Mouse (Mus musculus) small intestine, adult 2 months (tissue): ENCODE measurements at regions not wholly inside any gene's neighbourhood (a gene's known extent, or its start where the extent isn't known, plus 50 kb on each side); places are given as distances from the start of the nearest gene placed in this dataset.

Source experiments
- CTCF ChIP-seq: fragments of 200-500 bp; IDR thresholded peaks from 2 replicates; pipeline ENCODE4 v1.5.1; 2012; ENCODE audit warnings: low read depth, mild to moderate bottlenecking, control low read depth, inconsistent platforms, low read length, moderate library complexity, mixed read lengths; ENCODE audit not compliant: insufficient replicate concordance, insufficient read length; ENCODE audit errors: extremely low read depth
- POLR2A ChIP-seq: fragments of 200-500 bp; IDR thresholded peaks from 2 replicates; pipeline ENCODE4 v1.6.1; 2012; ENCODE audit warnings: low read depth, mild to moderate bottlenecking, control low read depth, inconsistent platforms, low read length, moderate library complexity

DNA sequence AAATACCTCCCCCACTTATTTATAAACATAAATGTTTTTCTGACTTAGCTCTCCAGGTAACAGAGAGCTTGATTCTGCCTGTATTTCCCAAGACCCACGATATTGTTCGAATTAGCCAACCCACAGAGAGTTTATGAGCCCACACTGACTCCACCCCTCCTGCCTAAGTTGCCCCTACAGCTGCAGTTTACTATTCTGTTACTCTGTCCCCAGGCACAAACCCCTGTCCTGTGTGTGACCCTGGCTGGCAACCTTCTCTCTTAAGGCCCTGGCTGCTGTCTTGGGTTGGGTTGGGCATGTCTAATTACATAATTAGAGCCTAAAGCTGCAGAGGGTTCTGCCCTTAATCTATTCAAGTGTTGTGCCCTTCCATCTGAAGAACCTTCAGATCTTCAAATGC lies 116.4 kb upstream of the Adra1d start:
- TF ChIP-seq POLR2A (no peak), CTCF (no peak)
